Mouse (Mus musculus) left cerebral cortex, postnatal 14 days (tissue): ENCODE results near the gene Atxn7l1. TPM values are rescaled to one million over a fixed set of nuclear protein-coding genes. Genes with fewer than 3 reads are reported as not detected.
A peak's percentile ranks its signal among the peaks of the same experiment; 100 is the strongest.

Experiments used
- DNase-seq, 2 experiments: peaks; one replicate each; pipeline ENCODE4 v3.0.0; 2021 to 2022; ENCODE audit warnings: low spot score in 2 of 2, mixed read lengths in 1 of 2
- intact Hi-C: fragments of 180-260 bp; cut with DNase I; formaldehyde crosslinking; loops from one replicate; pipeline ENCODE4 v1.15.1; 2025
- total RNA-seq, 2 experiments: library from RNA; stranded (reverse); gene quantifications; 2 replicates each; pipeline ENCODE4 v1.2.3; 2021

Atxn7l1 gene
- total RNA-seq, 2 experiments from 2014 or later, result 56.9 to 65.3 TPM

DNA sequence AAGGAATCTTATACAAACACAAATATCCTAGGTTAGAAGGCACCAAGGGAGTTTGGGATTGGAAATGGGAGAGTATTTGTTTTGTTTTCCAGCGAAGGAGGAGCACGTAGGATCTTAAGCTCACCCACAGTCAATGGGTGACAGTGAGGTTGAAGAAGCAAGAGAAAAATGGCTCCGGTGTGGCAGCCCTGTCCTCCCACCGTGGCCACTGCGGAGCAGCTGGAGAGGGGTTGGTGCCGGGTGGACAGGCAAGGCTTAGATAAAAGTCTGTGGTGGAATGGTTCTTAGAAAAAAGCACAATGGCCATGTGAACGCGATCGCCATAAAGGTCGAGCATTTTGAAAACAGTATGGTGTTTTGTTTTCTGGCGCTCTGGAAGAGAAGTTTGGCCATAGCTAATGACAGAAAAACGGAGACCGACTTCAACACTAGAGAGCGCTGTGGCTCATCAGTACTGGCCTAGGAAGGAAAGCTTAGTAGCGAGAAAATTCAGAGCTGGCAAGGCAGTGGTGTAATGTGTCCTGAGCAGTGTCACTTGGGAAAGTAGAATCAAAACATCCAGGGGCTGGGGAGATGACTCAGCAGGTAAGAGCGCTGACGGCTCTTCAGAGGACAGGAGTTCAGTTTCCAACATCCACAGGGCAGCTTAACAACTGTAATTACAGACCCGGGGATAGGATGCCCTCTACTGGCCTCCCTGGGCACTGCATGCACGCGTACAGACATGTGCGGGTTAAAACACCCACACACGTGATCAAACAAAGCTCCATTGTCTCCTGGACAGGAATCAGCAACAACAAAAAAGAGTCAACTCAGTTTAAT is 232.3 kb downstream of the Atxn7l1 start:
- intact Hi-C loops, result no loop called here

DNA sequence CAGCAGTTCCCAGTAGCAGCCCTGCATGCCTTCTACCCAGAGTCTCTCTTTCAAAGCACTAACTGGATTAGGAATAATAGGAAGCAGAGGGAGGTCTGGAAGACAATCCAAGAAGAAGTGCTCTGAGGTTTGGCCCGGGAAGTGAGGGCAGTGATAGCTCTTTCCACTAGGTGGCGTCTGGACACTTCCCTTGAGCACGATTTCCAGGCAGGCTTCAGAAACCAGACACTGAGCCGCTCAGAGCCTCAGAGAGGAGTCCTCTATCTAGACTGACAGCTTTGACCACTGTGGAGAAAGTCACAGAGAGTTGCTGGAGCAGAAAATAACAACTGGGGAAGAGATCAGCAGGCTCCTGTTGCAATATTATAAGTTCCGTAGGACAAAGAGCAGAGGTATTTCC is 241.3 kb downstream of the Atxn7l1 start:
- intact Hi-C loops, result no loop called here
- DNase-seq, result peak; percentile 85 to 86

More for the DNA sequence above, 232.3 kb downstream of the Atxn7l1 start:
- peak; percentile 72 to 86 for DNase-seq

DNA sequence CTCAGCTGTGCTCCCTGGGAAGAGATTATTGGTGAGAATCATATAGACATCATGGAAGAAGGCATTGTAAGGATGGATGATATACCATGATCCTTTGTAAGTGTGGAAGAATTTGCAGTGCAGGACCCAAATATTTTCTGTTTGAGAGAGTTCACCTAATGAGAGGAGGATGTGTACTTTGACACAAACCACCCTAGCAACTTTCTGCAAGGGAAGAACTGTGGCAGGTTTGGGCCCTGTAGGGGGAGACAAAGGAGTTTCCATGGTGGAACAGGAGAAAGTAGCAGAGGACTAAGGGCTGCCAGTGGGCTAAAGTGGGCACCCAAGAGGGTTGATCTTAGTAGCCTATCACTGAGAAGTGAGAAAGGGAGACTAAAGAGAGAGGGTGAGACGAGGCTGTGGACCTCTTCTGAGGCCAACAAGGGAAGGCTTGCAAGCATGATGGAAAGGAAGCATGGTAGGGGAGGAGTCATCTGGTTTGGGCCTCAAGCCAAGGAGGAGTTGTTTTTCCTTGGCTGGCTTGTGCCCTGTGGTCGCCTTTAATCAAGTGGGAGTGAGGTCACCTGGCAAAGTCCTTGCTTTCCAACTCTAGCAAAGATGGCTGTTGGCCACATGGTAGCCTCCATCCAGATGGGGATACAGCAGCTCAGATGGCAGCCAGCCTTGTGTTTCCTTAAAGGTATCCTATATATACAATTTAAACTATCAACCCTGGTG is 243.5 kb downstream of the Atxn7l1 start:
- intact Hi-C loops, result loop anchor here (1.0 kb wide), 1 partner anchor 33 kb away; no protein-coding TSS in a partner anchor

DNA sequence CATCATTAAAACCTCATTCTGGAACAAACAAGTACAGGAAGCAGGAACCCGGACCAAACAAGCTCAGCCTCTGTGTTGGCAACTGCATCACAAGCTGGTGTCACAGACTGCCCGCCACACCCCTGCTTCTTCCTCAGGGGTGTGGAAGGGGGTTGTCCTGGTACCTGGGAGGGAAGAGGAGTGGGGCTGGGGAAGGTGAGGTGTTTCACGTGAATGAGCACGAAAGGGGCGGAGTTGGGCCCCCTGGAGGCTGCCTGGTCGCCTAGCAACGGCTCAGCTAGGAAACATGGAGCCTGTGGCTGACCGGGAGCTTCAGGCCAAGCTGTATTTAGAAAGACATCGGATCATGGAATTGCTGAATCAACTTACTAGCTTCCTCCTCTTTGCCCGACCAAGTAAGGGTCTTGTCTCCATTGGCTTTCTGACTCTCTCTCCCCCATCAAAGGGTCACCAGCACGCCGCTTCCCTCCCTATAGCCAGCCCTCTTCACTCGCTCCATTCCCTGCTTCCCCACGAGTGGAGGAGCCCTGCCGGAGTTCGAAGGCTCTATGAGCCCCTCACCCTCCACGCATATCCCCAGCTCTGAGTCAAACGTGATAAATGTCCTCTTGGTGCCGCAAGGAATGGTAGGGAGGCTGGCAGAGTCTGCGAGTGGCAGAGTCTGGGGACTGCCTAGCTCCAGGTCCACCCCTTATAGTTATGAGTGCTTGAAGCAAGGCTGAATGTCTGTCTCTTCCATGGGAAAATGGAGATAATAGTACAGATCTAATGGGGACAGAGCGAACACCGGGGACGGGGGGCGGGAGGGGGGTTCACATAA is 247.5 kb downstream of the Atxn7l1 start, which contains the start of gene Efcab10:
Gene Efcab10, plus strand, starts transcription at position 51 of the 820 bp plus-strand sequence.
- DNase-seq, result peak; percentile 56 to 63
- intact Hi-C loops, result no loop called here

More for the DNA sequence above, 243.5 kb downstream of the Atxn7l1 start:
- no peak for DNase-seq

DNA sequence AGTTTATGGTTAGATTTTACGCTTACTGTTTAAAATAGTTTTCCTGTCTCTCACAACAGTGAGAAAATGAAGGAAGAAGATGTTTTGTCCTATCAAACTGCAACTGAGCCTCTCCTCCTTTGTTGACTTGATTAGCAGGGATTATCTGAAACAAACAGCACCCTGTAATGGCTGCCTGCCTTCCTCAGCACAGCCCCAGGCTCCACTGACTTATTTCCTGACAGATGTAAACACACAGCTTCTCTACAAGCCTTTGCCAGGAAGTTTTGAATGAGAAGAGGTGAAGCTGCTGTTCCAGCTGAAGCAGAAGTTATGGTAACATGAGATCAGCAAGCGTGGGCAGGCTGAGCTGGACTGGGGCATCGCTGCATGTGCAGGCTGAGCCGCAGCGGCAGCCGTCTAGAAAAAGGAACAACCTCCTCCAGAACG is 255.8 kb downstream of the Atxn7l1 start:
- intact Hi-C loops, result no loop called here

DNA sequence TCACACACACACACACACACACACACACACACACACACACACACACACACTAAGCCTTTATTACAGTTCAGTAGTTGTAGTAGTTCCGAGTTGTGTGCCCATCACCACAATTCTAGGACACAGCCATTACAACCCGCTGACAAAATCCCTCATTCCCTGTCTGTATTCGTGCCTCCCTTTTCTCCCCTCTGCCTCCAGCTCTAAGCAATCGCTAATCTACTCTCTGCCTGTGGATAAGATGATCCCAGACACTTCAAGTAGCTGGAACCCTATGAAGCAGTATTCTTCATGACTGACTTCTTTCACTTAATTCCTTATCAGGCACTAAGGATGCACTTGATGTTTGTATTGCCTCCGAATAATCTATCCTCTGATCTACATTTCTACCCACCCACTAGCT is 257.5 kb downstream of the Atxn7l1 start:
- intact Hi-C loops, result no loop called here
- no peak for DNase-seq

More for the DNA sequence above, 255.8 kb downstream of the Atxn7l1 start:
- no peak for DNase-seq

DNA sequence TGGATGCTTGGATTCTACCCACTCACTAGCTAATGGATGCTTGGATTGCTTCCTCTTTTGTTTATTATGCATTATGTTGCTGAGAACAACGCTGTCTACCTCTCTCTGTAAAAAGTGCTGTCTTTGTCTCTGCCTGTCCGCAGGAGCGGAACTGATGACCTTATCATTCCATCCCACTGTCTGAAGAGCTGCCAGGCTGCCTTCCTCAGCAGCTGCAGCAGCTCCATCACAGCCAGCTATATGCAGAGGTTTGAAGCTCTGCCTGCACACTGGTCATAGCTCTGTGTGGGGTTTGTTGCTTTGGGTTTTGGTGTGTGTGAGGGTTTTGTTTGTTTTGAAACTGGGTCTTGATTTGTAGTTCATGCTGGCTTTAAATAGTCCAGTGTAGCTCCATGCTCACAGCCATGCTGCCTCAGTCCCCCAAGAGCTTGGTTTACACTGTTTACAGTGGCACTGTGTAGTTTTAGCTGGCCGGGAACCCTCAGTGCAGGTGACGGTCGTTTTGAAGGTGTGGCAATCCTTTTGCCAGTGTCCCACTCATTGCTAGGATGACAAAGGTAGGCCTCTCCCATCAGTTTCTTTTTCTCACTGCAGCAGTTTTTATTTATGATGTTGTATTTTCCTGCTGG is 258.0 kb downstream of the Atxn7l1 start:
- no peak for DNase-seq
- intact Hi-C loops, result no loop called here

DNA sequence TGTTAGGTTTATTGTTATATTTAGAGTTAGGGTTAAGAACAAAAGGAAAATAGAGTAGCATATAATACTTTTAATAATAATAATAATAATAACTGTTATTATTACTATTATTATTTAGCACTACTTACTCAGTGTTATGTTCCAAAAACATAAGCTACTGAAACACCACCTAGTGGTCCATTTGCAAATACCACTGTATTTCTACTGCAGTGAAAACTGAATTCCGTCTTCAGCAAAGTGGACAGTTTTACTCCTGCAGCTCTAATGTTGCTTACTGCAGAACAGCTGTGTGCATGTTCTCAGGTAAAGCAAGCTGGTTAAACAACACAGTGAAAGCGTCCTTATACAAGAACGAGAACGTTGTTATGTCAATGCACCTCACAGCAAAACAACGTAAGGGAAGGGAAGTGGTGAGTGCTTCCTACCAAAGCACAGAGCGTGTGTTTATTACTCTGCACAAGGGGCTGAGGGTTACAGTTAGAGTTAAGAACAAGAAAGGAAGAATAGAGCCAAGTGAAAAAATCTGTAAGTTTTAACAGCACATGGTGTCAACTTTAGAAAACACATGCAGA is 264.2 kb downstream of the Atxn7l1 start:
- no peak for DNase-seq

More for the DNA sequence above, 264.2 kb downstream of the Atxn7l1 start:
- intact Hi-C loops, result no loop called here

Other genes starting within 250 kb of the Atxn7l1 start
- 10 to 100 TPM; 31.7 to 34.7 TPM for gene Sypl, start 193.8 kb upstream of the Atxn7l1 start, total RNA-seq
- under 1 TPM; 0.61 to 0.66 TPM for gene Cdhr3, start 54.8 kb upstream of the Atxn7l1 start, total RNA-seq
- gene Efcab10, start 247.2 kb downstream of the Atxn7l1 start, total RNA-seq, result 1 to 10 TPM; 1.1 to 1.4 TPM